Mouse (Mus musculus) neural tube, embryonic 14.5 days (tissue): ENCODE measurements around the gene Slain1. TPM values are rescaled to one million over a fixed set of nuclear protein-coding genes. Genes with fewer than 3 reads are reported as not detected.
A peak's percentile ranks its signal among the peaks of the same experiment; 100 is the strongest.

Experiments
- ATAC-seq: fragments of 200-750 bp; cut with Nextera tagmentation; 2 replicates; pipeline ENCODE4 v1.8.0; 2017; ENCODE audit warnings: low read depth, mild to moderate bottlenecking, moderate TSS enrichment, moderate library complexity
- H3K27ac ChIP-seq: fragments of 300-500 bp; sonication (generic); 2 replicates; pipeline ENCODE4 v1.5.1; 2014; ENCODE audit warnings: low read depth, mild to moderate bottlenecking, control low read depth, low read length, moderate library complexity, mixed read lengths
- H3K27me3 ChIP-seq: fragments of 300-500 bp; sonication (generic); 2 replicates; pipeline ENCODE4 v1.6.1; 2014; ENCODE audit warnings: low read length; ENCODE audit not compliant: control insufficient read depth, insufficient read depth
- H3K36me3 ChIP-seq: fragments of 300-500 bp; sonication (generic); 2 replicates; pipeline ENCODE4 v1.6.1; 2014; ENCODE audit warnings: low read length, mixed read lengths; ENCODE audit not compliant: control insufficient read depth, insufficient read depth
- H3K4me1 ChIP-seq: fragments of 300-500 bp; sonication (generic); 2 replicates; pipeline ENCODE4 v1.6.1; 2014; ENCODE audit warnings: low read length; ENCODE audit not compliant: control insufficient read depth, insufficient read depth
- H3K4me2 ChIP-seq: fragments of 300-500 bp; sonication (generic); 2 replicates; pipeline ENCODE4 v1.6.1; 2014; ENCODE audit warnings: mild to moderate bottlenecking, low read depth, low read length, control low read depth
- H3K4me3 ChIP-seq: fragments of 300-500 bp; sonication (generic); 2 replicates; pipeline ENCODE4 v1.5.1; 2014; ENCODE audit warnings: low read depth, low read length, control low read depth, mixed read lengths
- H3K9ac ChIP-seq: fragments of 300-500 bp; sonication (generic); replicated peaks from 2 replicates; pipeline ENCODE4 v1.6.1; 2014; ENCODE audit warnings: low read depth, mild to moderate bottlenecking, control low read depth, low read length, mixed read lengths
- H3K9me3 ChIP-seq: fragments of 300-500 bp; sonication (generic); 2 replicates; pipeline ENCODE4 v1.6.1; 2016; ENCODE audit warnings: low read length; ENCODE audit not compliant: control insufficient read depth
- WGBS: fragments of 180-500 bp; shearing (Covaris S2); extraction: QIAGEN DNeasy Blood & Tissue Kit; methylation state at CpG from one replicate; pipeline ENCODE4 v1.1.7; 2014; 5-methylcytosine and 5-hydroxymethylcytosine counted together
- polyA plus RNA-seq: library from polyadenylated mRNA; unstranded; fragments of >200 nt; fragmentation: Nextera tagmentation; extraction: Ambion mirVana; gene quantifications from 2 replicates; pipeline ENCODE4 v1.2.1, GENCODE M21; 2014

Gene Slain1
- polyA plus RNA-seq, 1 experiment from 2014 or later, result 23.7 TPM

- Histone ChIP-seq H3K4me3 (no peak overlapping the region), H3K27me3 (peaks cover 3% of the 10 kb centered on the region; the same call in 1 of the 2 replicates), H3K9ac (no peak overlapping the region), H3K4me2 (no peak overlapping the region), H3K4me1 (peaks cover 26% of the 10 kb centered on the region), H3K36me3 (peaks cover 8% of the 10 kb centered on the region; the same call in 1 of the 2 replicates), H3K27ac (no peak overlapping the region), H3K9me3 (no peaks in the 10 kb centered on the region)
- ATAC-seq, result no peak
- WGBS, result 72% methylated on average over 5 of the region's 5 CpGs
These were observed 5.4 kb downstream of the Slain1 start for GRCm38 (mm10) chr14:103655448-103655847.

GRCm38 (mm10) chr14:103657876-103658275 is 7.8 kb downstream of the Slain1 start:
- Histone ChIP-seq H3K9me3 (no peaks in the 10 kb centered on the region), H3K4me3 (no peak overlapping the region), H3K4me1 (peaks cover 12% of the 10 kb centered on the region), H3K4me2 (no peak overlapping the region), H3K9ac (no peak overlapping the region), H3K36me3 (peaks cover 8% of the 10 kb centered on the region; the same call in 1 of the 2 replicates), H3K27ac (no peak overlapping the region), H3K27me3 (no peaks in the 10 kb centered on the region)
- WGBS, result 94% methylated on average over 4 of the region's 4 CpGs
- no peak for ATAC-seq

GRCm38 (mm10) chr14:103663026-103663425 is 13.0 kb downstream of the Slain1 start:
- Histone ChIP-seq H3K27me3 (no peaks in the 10 kb centered on the region), H3K9me3 (no peaks in the 10 kb centered on the region), H3K4me1 (0 out of 2 replicates have a peak, but pooled peaks cover 3% of the 10 kb centered on the region), H3K9ac (no peak overlapping the region), H3K4me2 (no peak overlapping the region), H3K27ac (no peak overlapping the region), H3K4me3 (no peak overlapping the region), H3K36me3 (peaks cover 12% of the 10 kb centered on the region; the same call in 1 of the 2 replicates)
- ATAC-seq, result peak; percentile 74; the same call in 1 of the 2 replicates
- 58% methylated on average over 7 of the region's 7 CpGs for WGBS

GRCm38 (mm10) chr14:103664391-103664790 is 14.4 kb downstream of the Slain1 start:
- H3K4me1 ChIP-seq, result 0 out of 2 replicates have a peak, but pooled peaks cover 3% of the 10 kb centered on the region
- H3K27me3 ChIP-seq, result no peaks in the 10 kb centered on the region
- no peak overlapping the region for H3K4me2 ChIP-seq
- 0 out of 2 replicates have a peak, but pooled peaks cover 8% of the 10 kb centered on the region for H3K36me3 ChIP-seq
- no peak overlapping the region for H3K9ac ChIP-seq
- H3K27ac ChIP-seq, result no peak overlapping the region
- no peak for ATAC-seq
- H3K4me3 ChIP-seq, result no peak overlapping the region
- 86% methylated on average over 4 of the region's 4 CpGs for WGBS
- no peaks in the 10 kb centered on the region for H3K9me3 ChIP-seq

GRCm38 (mm10) chr14:103666347-103666954 is 16.4 kb downstream of the Slain1 start:
- ATAC-seq, result no peak

GRCm38 (mm10) chr14:103667036-103667435 is 17.0 kb downstream of the Slain1 start:
- Histone ChIP-seq H3K27me3 (no peaks in the 10 kb centered on the region), H3K4me1 (0 out of 2 replicates have a peak, but pooled peaks cover 3% of the 10 kb centered on the region), H3K27ac (no peak overlapping the region), H3K4me2 (no peak overlapping the region), H3K9me3 (no peaks in the 10 kb centered on the region), H3K9ac (no peak overlapping the region), H3K36me3 (0 out of 2 replicates have a peak, but pooled peaks cover 4% of the 10 kb centered on the region), H3K4me3 (no peak overlapping the region)
- 81% methylated on average over 8 of the region's 8 CpGs for WGBS
- no peak for ATAC-seq

More at GRCm38 (mm10) chr14:103666347-103666954, 16.4 kb downstream of the Slain1 start:
- WGBS, result 41% methylated on average over 8 of the region's 8 CpGs
- H3K9me3 ChIP-seq, result no peaks in the 10 kb centered on the region
- H3K27me3 ChIP-seq, result no peaks in the 10 kb centered on the region
- no peak overlapping the region for H3K4me2 ChIP-seq
- no peak overlapping the region for H3K27ac ChIP-seq
- 0 out of 2 replicates have a peak, but pooled peaks cover 3% of the 10 kb centered on the region for H3K4me1 ChIP-seq
- 0 out of 2 replicates have a peak, but pooled peaks cover 4% of the 10 kb centered on the region for H3K36me3 ChIP-seq
- no peak overlapping the region for H3K4me3 ChIP-seq
- no peak overlapping the region for H3K9ac ChIP-seq

- H3K4me2 ChIP-seq, result peak overlapping the region; percentile 32
- peak overlapping the region; percentile 77 for H3K27ac ChIP-seq
- H3K36me3 ChIP-seq, result no peaks in the 10 kb centered on the region
- H3K4me1 ChIP-seq, result peaks cover 14% of the 10 kb centered on the region
- ATAC-seq, result peak; percentile 67
- 14% methylated on average over 18 of the region's 18 CpGs for WGBS
- no peaks in the 10 kb centered on the region for H3K9me3 ChIP-seq
- H3K4me3 ChIP-seq, result no peak overlapping the region
- H3K27me3 ChIP-seq, result no peaks in the 10 kb centered on the region
- 0 out of 2 replicates have a peak overlapping the region, but pooled peaks have one; percentile 16 for H3K9ac ChIP-seq
These were observed 29.6 kb downstream of the Slain1 start for GRCm38 (mm10) chr14:103679395-103680217.

GRCm38 (mm10) chr14:103680285-103680819 is 30.3 kb downstream of the Slain1 start:
- Histone ChIP-seq H3K4me2 (peak overlapping the region; percentile 32; the same call in 1 of the 2 replicates), H3K27ac (peak overlapping the region; percentile 77; the same call in 1 of the 2 replicates), H3K9me3 (no peaks in the 10 kb centered on the region), H3K4me1 (peaks cover 14% of the 10 kb centered on the region), H3K9ac (no peak overlapping the region), H3K36me3 (no peaks in the 10 kb centered on the region), H3K27me3 (no peaks in the 10 kb centered on the region), H3K4me3 (no peak overlapping the region)
- ATAC-seq, result peak; percentile 19; the same call in 1 of the 2 replicates
- 64% methylated on average over 7 of the region's 7 CpGs for WGBS
